Mouse (Mus musculus) embryonic facial prominence, embryonic 13.5 days (tissue): Measurements from ENCODE around the gene Gbx1. TPM values are rescaled to one million over a fixed set of nuclear protein-coding genes. Genes with fewer than 3 reads are reported as not detected.

ENCODE experiments used
- ATAC-seq: fragments of 200-750 bp; cut with Nextera tagmentation; 2 replicates; pipeline ENCODE4 v1.8.0; 2017; ENCODE audit warnings: low read depth; ENCODE audit not compliant: insufficient number of reproducible peaks, insufficient read depth, low FRiP score, low TSS enrichment
- H3K27ac ChIP-seq: fragments of 300-500 bp; sonication (generic); 2 replicates; pipeline ENCODE4 v1.5.1; 2015; ENCODE audit warnings: moderate library complexity, mild to moderate bottlenecking, inconsistent platforms
- H3K27me3 ChIP-seq: fragments of 300-500 bp; sonication (generic); 2 replicates; pipeline ENCODE4 v1.6.1; 2015; ENCODE audit warnings: mild to moderate bottlenecking, inconsistent platforms
- H3K36me3 ChIP-seq: fragments of 300-500 bp; sonication (generic); 2 replicates; pipeline ENCODE4 v1.6.1; 2015; ENCODE audit warnings: mild to moderate bottlenecking, inconsistent platforms
- H3K4me1 ChIP-seq: fragments of 300-500 bp; sonication (generic); 2 replicates; pipeline ENCODE4 v1.6.1; 2015; ENCODE audit warnings: inconsistent platforms
- H3K4me2 ChIP-seq: fragments of 300-500 bp; sonication (generic); 2 replicates; pipeline ENCODE4 v1.6.1; 2015; ENCODE audit warnings: moderate library complexity, mild to moderate bottlenecking, inconsistent platforms
- H3K4me3 ChIP-seq: fragments of 300-500 bp; sonication (generic); 2 replicates; pipeline ENCODE4 v1.5.1; 2015; ENCODE audit warnings: mild to moderate bottlenecking, inconsistent platforms
- H3K9ac ChIP-seq: fragments of 300-500 bp; sonication (generic); 2 replicates; pipeline ENCODE4 v1.6.1; 2015; ENCODE audit warnings: mild to moderate bottlenecking, inconsistent platforms
- H3K9me3 ChIP-seq: fragments of 300-500 bp; sonication (generic); 2 replicates; pipeline ENCODE4 v1.6.1; 2016; ENCODE audit warnings: inconsistent platforms
- WGBS: fragments of 180-500 bp; shearing (Covaris S2); methylation state at CpG from one replicate; pipeline ENCODE4 v1.1.7; 2015; ENCODE audit warnings: mixed read lengths; 5-methylcytosine and 5-hydroxymethylcytosine counted together
- polyA plus RNA-seq: library from polyadenylated mRNA; unstranded; fragments of >200 nt; fragmentation: Nextera tagmentation; extraction: Ambion mirVana; gene quantifications from 2 replicates; pipeline ENCODE4 v1.2.1, GENCODE M21; 2015

Gene Gbx1
- polyA plus RNA-seq, 1 experiment from 2014 or later = 0.11 TPM

DNA sequence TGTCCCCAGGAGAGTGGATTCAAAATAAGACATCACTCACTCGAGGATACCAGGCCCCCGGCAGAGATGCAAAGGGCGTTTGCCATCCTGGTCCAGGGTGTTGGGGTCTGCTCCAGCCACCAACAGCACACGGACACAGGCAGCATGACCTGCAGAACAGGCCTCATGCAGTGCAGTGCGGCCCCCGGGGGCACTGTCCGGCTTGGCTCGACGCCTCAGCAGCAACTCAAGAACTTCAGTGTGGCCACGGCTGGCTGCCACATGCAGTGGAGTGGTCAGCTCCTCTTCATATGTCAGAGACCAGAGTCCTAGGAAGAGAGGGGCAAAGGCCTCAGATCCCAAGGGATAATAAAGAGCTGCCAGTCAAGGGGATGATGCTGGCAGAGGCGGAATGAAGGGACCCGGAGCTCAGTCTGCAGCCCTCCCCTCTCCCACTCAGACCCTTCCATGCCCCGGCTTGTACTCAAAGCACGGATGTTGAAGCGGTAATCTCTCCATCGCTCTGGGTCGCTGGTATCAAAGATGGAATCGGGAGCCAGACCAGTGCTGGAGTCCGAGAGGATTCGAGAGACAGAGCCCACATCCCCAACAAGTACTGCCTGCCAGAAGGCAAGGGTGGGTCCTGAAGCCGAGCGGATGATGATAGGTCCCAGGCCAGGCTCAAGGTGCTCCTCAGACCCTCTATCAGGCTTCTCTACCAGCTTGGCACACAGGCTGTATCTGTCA, 12.7 kb upstream of the Gbx1 start:
- no peaks in the 10 kb centered on the region for H3K36me3 ChIP-seq
- H3K4me1 ChIP-seq = peaks cover 16% of the 10 kb centered on the region
- WGBS = 72% methylated on average over 22 of the region's 22 CpGs
- H3K4me2 ChIP-seq = no peak overlapping the region
- ATAC-seq = no peak
- no peak overlapping the region for H3K27ac ChIP-seq
- H3K27me3 ChIP-seq = 0 out of 2 replicates have a peak, but pooled peaks cover 5% of the 10 kb centered on the region
- H3K9me3 ChIP-seq = no peaks in the 10 kb centered on the region
- no peak overlapping the region for H3K4me3 ChIP-seq
- no peak overlapping the region for H3K9ac ChIP-seq

DNA sequence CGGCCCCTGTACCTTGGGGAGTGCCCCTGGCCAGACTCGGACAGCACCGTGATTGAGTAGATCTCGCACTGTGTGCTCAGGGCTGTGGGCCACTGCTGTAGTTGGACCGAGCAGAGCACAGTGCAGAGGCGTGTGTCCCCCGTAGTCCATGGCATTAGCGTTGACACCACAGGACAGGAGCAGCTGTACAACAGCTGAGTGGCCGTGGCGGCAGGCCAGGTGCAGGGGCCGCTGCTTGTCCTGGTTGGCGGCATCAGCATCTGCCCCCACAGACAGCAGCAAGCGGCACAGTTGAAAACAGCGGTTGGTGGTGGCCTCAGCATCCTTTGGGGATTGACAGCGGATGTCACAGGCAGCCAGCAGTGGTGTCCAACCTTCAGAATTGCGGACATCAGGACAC, 10.6 kb upstream of the Gbx1 start:
- Histone ChIP-seq H3K9ac (no peak overlapping the region), H3K36me3 (no peaks in the 10 kb centered on the region), H3K4me3 (no peak overlapping the region), H3K4me2 (no peak overlapping the region), H3K4me1 (peaks cover 16% of the 10 kb centered on the region), H3K27ac (no peak overlapping the region), H3K9me3 (no peaks in the 10 kb centered on the region), H3K27me3 (peaks cover 14% of the 10 kb centered on the region; the same call in 1 of the 2 replicates)
- 64% methylated on average over 16 of the region's 16 CpGs for WGBS
- no peak for ATAC-seq

DNA sequence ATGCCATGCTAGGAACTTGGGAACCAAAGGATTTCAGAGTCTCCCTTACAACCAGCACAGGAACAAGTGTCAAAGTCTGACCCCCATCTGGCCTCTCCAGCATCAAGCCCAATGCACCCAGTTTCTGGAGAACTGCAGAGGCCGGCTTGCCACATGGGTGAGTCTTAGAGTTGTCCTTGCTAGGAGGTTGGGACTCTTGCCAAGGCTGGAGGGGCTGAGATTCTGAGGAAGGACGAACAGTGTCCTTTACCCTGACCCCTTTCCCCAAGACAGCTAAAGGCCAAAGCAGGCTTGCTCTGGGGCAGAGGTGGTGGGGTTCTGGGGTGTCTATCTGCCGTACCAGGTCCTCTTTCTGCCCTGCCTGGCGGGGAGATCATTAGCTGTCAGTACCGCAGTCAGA, 9.5 kb upstream of the Gbx1 start:
- no peak overlapping the region for H3K4me3 ChIP-seq
- no peak overlapping the region for H3K4me2 ChIP-seq
- H3K27me3 ChIP-seq = peaks cover 21% of the 10 kb centered on the region; the same call in 1 of the 2 replicates
- 75% methylated on average over 5 of the region's 5 CpGs for WGBS
- ATAC-seq = no peak
- no peak overlapping the region for H3K9ac ChIP-seq
- H3K4me1 ChIP-seq = peaks cover 16% of the 10 kb centered on the region
- H3K36me3 ChIP-seq = no peaks in the 10 kb centered on the region
- H3K9me3 ChIP-seq = no peaks in the 10 kb centered on the region
- H3K27ac ChIP-seq = no peak overlapping the region

DNA sequence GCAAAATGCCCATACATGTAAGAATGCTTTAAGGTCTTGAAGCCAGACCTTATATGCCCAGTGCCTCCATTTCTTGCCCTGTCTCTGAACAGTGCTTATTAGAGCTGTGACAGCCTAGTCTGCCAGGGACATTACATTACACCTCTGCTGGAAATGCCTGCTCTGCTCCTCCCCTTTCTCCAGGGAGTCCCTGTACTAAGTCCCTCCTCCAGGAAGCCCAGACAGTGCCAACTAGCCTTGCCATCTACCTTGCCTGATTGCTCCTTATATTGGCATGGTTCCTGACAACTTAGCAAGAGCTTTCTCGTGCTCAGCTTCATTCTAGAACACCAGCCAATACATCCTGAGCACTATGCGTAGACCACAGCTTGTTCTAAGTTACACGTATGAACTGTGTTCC, 8.7 kb upstream of the Gbx1 start:
- Histone ChIP-seq H3K27me3 (peaks cover 27% of the 10 kb centered on the region), H3K36me3 (no peaks in the 10 kb centered on the region), H3K4me3 (no peak overlapping the region), H3K9me3 (no peaks in the 10 kb centered on the region), H3K9ac (no peak overlapping the region), H3K4me2 (no peak overlapping the region), H3K4me1 (peaks cover 8% of the 10 kb centered on the region), H3K27ac (no peak overlapping the region)
- ATAC-seq = no peak
- 78% methylated on average over 3 of the region's 3 CpGs for WGBS

DNA sequence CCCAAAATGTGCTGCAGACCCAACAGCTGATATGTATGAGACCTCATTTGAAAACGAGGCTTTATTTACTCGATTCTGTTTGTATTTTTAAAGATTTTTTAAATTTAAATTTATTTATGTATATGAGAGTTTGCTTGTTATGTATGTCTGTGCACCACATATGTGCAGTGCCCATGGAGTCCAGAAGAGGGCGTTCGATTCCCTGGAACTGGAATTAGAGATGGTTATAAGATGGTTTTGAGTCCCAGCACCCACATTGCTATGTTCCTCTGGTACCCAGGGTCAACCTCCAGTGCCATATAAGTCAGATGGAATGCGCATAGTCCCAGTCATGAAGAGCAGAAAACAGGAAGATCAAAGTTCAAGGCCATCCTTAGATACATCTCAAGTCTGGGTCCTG, 7.3 kb upstream of the Gbx1 start:
- no peaks in the 10 kb centered on the region for H3K36me3 ChIP-seq
- no peak overlapping the region for H3K27ac ChIP-seq
- ATAC-seq = no peak
- H3K4me2 ChIP-seq = no peak overlapping the region
- H3K9me3 ChIP-seq = no peaks in the 10 kb centered on the region
- 53% methylated on average over 5 of the region's 5 CpGs for WGBS
- no peak overlapping the region for H3K9ac ChIP-seq
- H3K27me3 ChIP-seq = peaks cover 40% of the 10 kb centered on the region
- no peak overlapping the region for H3K4me3 ChIP-seq
- H3K4me1 ChIP-seq = peaks cover 6% of the 10 kb centered on the region; the same call in 1 of the 2 replicates

DNA sequence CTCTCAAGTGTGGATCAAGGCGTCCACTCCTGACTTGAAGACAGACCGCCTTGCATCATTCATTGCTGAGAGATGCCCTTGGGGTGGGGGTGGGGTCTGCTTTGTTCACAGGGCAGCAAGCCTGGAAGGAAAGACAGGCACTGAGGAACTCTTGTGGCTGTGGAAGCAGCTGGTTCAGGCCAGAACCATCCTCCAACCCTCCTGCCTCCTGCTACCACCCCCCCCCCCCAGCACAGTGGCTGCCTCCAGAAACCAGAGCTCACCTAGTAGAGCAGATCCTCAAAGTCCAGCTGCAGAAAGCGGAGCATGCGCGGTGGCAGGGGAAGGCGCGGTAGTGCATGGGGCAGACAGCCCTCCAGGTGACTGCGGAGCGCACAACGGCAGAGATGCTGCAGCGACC, 6.4 kb upstream of the Gbx1 start:
- no peak for ATAC-seq
- Histone ChIP-seq H3K4me2 (no peak overlapping the region), H3K4me3 (no peak overlapping the region), H3K27me3 (peaks cover 49% of the 10 kb centered on the region), H3K9ac (no peak overlapping the region), H3K27ac (no peak overlapping the region), H3K4me1 (peaks cover 6% of the 10 kb centered on the region; the same call in 1 of the 2 replicates), H3K9me3 (no peaks in the 10 kb centered on the region), H3K36me3 (no peaks in the 10 kb centered on the region)
- WGBS = 41% methylated on average over 11 of the region's 11 CpGs

DNA sequence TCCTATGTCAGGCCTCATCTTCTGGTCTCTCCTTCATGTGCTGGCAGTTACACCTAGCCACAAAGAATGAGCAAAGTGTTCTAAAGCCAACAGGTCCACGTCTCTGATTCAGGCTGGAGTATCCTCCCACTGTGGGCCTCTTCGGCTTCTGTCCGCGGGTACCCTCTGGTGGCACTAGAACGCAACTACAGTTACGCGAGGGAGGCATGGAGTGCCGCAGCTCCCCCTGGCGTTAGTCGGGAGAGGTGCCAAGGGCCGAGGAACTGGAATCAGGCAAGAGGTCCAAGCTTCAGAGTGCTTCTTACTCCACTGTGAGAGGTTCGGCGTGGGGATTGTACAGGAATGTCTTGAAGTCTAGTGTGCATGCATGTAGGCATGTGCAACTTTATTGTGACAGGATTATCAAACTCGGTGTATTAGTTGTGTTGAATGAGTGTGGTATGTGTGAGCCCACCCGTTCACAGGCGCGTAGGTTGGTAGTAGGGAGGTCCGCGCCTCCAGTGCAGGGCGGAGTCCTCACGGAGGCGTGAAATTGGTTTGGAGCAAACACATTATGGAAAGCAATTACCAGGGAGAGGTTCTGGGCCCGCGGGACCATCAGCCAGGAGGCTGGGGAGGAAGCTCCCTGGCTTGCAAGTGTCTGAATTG, 3.2 kb upstream of the Gbx1 start:
- no peaks in the 10 kb centered on the region for H3K9me3 ChIP-seq
- peaks cover 76% of the 10 kb centered on the region for H3K27me3 ChIP-seq
- H3K4me3 ChIP-seq = no peak overlapping the region
- H3K36me3 ChIP-seq = no peaks in the 10 kb centered on the region
- peak; percentile 50; the same call in 1 of the 2 replicates for ATAC-seq
- 19% methylated on average over 24 of the region's 24 CpGs for WGBS
- H3K27ac ChIP-seq = no peak overlapping the region
- no peak overlapping the region for H3K4me2 ChIP-seq
- H3K9ac ChIP-seq = no peak overlapping the region
- peaks cover 21% of the 10 kb centered on the region for H3K4me1 ChIP-seq

DNA sequence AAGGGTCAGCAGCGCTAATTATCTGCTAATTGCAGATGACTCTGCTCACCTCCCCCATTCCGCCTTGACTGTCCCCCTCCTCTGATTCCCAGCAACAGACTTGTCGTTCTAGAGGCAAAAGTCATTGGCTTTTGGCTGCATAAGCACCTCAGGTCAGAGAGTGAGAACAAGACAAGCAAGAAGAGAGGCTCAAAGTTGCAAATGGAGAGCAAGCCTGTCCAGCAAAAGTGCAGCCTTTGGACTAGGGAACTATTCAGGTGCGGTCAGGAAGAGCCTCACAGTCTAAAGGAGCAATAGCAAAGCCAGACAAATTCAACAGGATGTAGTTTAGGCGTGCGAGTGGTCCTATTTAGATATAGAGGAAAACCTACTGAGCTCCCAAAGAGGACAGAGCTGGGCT, 778 bp upstream of the Gbx1 start:
- peaks cover 91% of the 10 kb centered on the region for H3K27me3 ChIP-seq
- WGBS = 12% methylated on average over 6 of the region's 6 CpGs
- no peak overlapping the region for H3K27ac ChIP-seq
- H3K9ac ChIP-seq = no peak overlapping the region
- peaks cover 21% of the 10 kb centered on the region for H3K4me1 ChIP-seq
- no peaks in the 10 kb centered on the region for H3K36me3 ChIP-seq
- no peak for ATAC-seq
- H3K9me3 ChIP-seq = no peaks in the 10 kb centered on the region
- no peak overlapping the region for H3K4me3 ChIP-seq
- no peak overlapping the region for H3K4me2 ChIP-seq

DNA sequence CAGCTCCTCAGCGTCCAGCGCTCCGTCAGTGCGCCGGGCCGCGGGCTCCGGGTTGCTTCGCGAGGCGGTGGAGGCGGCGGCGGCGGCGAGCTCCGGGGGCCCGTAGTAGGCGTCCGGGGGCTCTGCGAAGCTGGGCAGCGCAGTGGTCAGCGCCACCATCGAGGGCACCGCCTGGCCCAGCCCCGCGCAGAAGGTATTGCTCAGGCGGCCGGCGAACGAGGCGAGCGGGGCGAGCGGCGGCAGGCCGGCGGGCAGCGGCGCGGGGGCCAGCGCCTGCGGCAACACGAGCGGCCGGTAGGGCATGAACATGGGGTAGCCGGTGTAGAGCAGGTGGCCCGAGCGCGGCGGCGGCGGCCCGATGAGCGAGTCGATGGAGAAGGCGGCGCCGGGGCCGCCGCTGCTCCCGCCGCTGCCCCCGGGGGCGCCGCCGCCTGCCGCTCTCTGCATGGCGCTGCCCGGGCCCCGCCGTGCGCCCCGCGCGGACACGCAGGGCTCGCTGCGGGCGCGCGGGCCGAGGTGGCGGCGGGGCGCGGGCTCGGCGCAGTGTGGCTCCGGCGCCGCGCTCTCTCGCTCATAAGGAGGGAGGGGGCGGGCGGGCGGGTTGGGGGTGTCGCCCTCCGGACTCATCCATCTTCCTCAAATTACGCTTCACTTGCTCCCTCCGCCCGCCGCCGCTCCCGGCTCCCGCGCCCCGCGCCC, 663 bp downstream of the Gbx1 start:
- WGBS = under 1% methylated on average over 60 of the region's 109 CpGs
- peaks cover 97% of the 10 kb centered on the region for H3K27me3 ChIP-seq
- H3K9ac ChIP-seq = peak overlapping the region; percentile 44; the same call in 1 of the 2 replicates
- no peak overlapping the region for H3K27ac ChIP-seq
- peak overlapping the region; percentile 46 for H3K4me3 ChIP-seq
- H3K36me3 ChIP-seq = no peaks in the 10 kb centered on the region
- ATAC-seq = no peak
- H3K4me2 ChIP-seq = peak overlapping the region; percentile 76
- peaks cover 21% of the 10 kb centered on the region for H3K4me1 ChIP-seq
- H3K9me3 ChIP-seq = no peaks in the 10 kb centered on the region

DNA sequence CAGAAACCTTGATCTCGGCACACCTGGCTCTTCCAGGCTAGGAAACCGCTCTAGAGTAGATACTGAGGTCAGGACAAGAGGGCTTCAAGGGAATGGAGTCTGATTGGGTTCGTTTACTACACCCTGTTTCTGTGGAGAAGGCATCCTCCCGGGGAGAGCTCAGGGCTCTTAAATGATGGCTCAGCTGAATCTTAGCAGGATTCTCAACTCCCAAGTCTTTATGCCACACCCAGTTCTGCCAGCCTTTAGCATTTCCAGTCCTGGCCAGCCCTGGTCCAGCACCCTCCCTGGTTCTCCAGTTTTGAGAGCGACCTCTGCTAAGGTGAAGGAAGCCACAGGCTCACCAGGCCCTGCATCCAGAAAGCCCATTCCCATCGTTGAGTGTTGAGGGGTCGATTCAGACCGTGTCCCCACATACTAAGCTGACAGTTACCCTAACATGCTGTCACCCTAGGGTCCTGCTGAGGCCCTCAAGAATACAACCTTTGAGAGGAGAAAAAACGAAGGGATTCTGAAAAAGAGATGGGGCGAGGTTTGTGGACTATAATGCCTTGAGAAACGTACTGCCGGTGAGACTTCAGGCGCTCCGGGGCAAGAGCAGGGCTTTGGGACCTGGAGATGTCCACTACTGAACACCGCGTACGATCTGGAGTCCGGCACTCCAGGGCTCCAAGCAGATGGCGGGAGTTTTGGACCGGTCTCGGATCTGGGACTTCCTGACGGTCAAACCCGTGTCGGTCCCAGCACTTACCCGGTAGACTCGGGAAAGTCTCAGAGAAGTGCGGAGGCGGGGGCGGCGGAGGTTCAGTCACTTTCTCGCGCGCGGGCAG, 1.4 kb downstream of the Gbx1 start:
- Histone ChIP-seq H3K9ac (peak overlapping the region; percentile 44; the same call in 1 of the 2 replicates), H3K27ac (no peak overlapping the region), H3K4me2 (peak overlapping the region; percentile 76), H3K27me3 (peaks cover 93% of the 10 kb centered on the region), H3K36me3 (no peaks in the 10 kb centered on the region), H3K9me3 (no peaks in the 10 kb centered on the region), H3K4me1 (peaks cover 20% of the 10 kb centered on the region), H3K4me3 (peak overlapping the region; percentile 46)
- 3% methylated on average over 34 of the region's 34 CpGs for WGBS
- ATAC-seq = no peak

DNA sequence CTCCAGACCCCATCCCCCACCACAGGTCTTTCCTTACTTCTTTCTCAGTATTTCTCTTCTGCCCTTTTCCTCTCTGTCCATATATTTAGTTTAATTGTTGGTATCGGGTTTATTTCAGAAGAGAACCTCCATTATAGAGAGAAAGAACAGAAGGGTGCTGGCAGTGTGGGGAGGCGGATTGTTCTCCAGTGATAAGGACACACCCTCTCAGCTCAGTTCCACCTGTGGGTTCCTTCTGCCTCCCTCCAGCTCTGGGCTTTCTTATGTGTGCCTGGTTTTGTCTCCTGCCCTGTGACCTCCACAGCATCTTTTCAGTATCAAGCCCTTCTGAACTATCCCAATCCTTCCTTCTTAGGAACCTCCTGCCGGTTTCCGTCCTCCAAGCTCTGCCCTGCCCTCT, 2.5 kb downstream of the Gbx1 start:
- peaks cover 15% of the 10 kb centered on the region for H3K4me1 ChIP-seq
- no peak overlapping the region for H3K4me3 ChIP-seq
- no peak overlapping the region for H3K27ac ChIP-seq
- H3K27me3 ChIP-seq = peaks cover 94% of the 10 kb centered on the region
- no peak for ATAC-seq
- H3K4me2 ChIP-seq = no peak overlapping the region
- H3K36me3 ChIP-seq = no peaks in the 10 kb centered on the region
- WGBS = 6% methylated on average over 4 of the region's 4 CpGs
- no peak overlapping the region for H3K9ac ChIP-seq
- no peaks in the 10 kb centered on the region for H3K9me3 ChIP-seq
